ENCODE assay signal across 8 mouse cellular contexts in genomic region chr5:110923336-110923735, GRCm38 (mm10). TPM values are rescaled to one million over a fixed set of nuclear protein-coding genes. Genes with fewer than 3 reads are reported as not detected.
DNase-seq lines count a peak whose midpoint lies in the region; ATAC-seq and TF ChIP-seq lines count a peak whose summit lies in the region.

No protein-coding gene starts in this region.

- intact Hi-C loops in gastrocnemius, adult 2 months (cut with DNase I): loop anchor here (5.0 kb wide), 1 partner anchor 86 kb away; the partner anchor contains the start of genes Chek2 and Hscb
- intact Hi-C loops in gastrocnemius, postnatal 36 days (cut with DNase I): loop anchor here (5.0 kb wide), 1 partner anchor 136 kb away; no protein-coding TSS in a partner anchor

- peak; percentile 65 for TF ChIP-seq CTCF in gastrocnemius, adult 2 months (IDR thresholded peaks at IDR 0.05)
- no peak for TF ChIP-seq CTCF in liver, adult 2 months (IDR thresholded peaks at IDR 0.05; ENCODE audit: low read depth, low read length)

- DNase-seq in gastrocnemius, adult 2 months: no peak
- no peak for DNase-seq in gastrocnemius, postnatal 36 days
- peak; percentile 13 for DNase-seq in liver, adult 2 months (ENCODE audit: extremely low read depth, low read depth, low spot score)
- no peak for DNase-seq in liver, embryonic 11.5 days (ENCODE audit: low spot score)
- peak; percentile 27 for DNase-seq in retina, embryonic 14.5 days (ENCODE audit: low spot score)
- no peak for DNase-seq in spleen, postnatal 14 days (ENCODE audit: low spot score in 2 of 2)
- DNase-seq in urinary bladder, postnatal 14 days (ENCODE audit: low spot score): no peak

- no peaks in the 10 kb centered on the region for H3K4me1 ChIP-seq in liver, adult 2 months (ENCODE audit: control insufficient read depth, insufficient read depth, low read length)
- H3K4me1 ChIP-seq in liver, embryonic 11.5 days (replicated peaks; ENCODE audit: control insufficient read depth, insufficient read depth, low read length): no peaks in the 10 kb centered on the region

- ATAC-seq in liver, embryonic 11.5 days (replicated peaks; ENCODE audit: low FRiP score): no peak
- 0 out of 2 replicates have a peak, but pooled peaks have one; percentile 52 for ATAC-seq in erythroblast, adult 5-6 weeks (replicated peaks; ENCODE audit: low FRiP score, poor library complexity, severe bottlenecking)

- no peaks in the 10 kb centered on the region for H3K36me3 ChIP-seq in liver, adult 2 months (ENCODE audit: control insufficient read depth, insufficient read depth, low read length)
- H3K36me3 ChIP-seq in liver, embryonic 11.5 days (ENCODE audit: control insufficient read depth, insufficient read depth, low read length): no peaks in the 10 kb centered on the region

- 0 out of 2 replicates have a peak overlapping the region, but pooled peaks have one; percentile 32 for H3K27ac ChIP-seq in gastrocnemius, adult 2 months
- no peak overlapping the region for H3K27ac ChIP-seq in liver, adult 2 months (replicated peaks; ENCODE audit: insufficient read depth, low read depth, low read length)
- H3K27ac ChIP-seq in liver, embryonic 11.5 days (ENCODE audit: low read depth, low read length): no peak overlapping the region

- no peak for TF ChIP-seq POLR2A in liver, adult 2 months (IDR thresholded peaks at IDR 0.05; ENCODE audit: extremely low read depth, insufficient read depth, low read length)

- no peak overlapping the region for H3K4me3 ChIP-seq in gastrocnemius, adult 2 months
- no peak overlapping the region for H3K4me3 ChIP-seq in liver, adult 2 months (ENCODE audit: insufficient read depth, low read depth, low read length)
- H3K4me3 ChIP-seq in liver, embryonic 11.5 days (ENCODE audit: low read depth, low read length): no peak overlapping the region

- WGBS in liver, adult 2 months: 20% methylated on average over 1 of the region's 1 CpGs
- WGBS in liver, embryonic 11.5 days: 21% methylated on average over 1 of the region's 1 CpGs

- H3K4me2 ChIP-seq in liver, embryonic 11.5 days: no peak overlapping the region

- H3K79me2 ChIP-seq in liver, adult 2 months (ENCODE audit: control insufficient read depth, insufficient read depth, low read length): no peaks in the 10 kb centered on the region

- no peak overlapping the region for H3K9ac ChIP-seq in liver, adult 2 months (ENCODE audit: low read depth, low read length)
- no peak overlapping the region for H3K9ac ChIP-seq in liver, embryonic 11.5 days (ENCODE audit: low read depth, low read length)

- no peaks in the 10 kb centered on the region for H3K9me3 ChIP-seq in liver, embryonic 11.5 days (ENCODE audit: control insufficient read depth, low read length)

- no peaks in the 10 kb centered on the region for H3K27me3 ChIP-seq in liver, adult 2 months (ENCODE audit: control insufficient read depth, insufficient read depth, low read length)
- H3K27me3 ChIP-seq in liver, embryonic 11.5 days (replicated peaks; ENCODE audit: control insufficient read depth, insufficient read depth, low read length): no peaks in the 10 kb centered on the region

RNA-seq across cellular contexts. Expression of gene Ttc28, which starts 43.7 kb away (rescaled TPM):
- 10 to 100 TPM; 11.9 to 16.6 TPM for total RNA-seq in gastrocnemius, adult 2 months (2021)
- 10 to 100 TPM; 12.6 to 13.9 TPM for total RNA-seq in gastrocnemius, postnatal 36 days (2021)
- total RNA-seq in liver, adult 2 months (2014; rRNA removed): 0.83 and 2.7 TPM in 2 replicates
- polyA plus RNA-seq in liver, adult 2 months (2012; rRNA removed): 0.45 and 0.81 TPM in 2 replicates
- 5.5 and 5.7 TPM in 2 replicates for polyA plus RNA-seq in liver, embryonic 11.5 days (2014; fragmentation: Nextera tagmentation; extraction: Ambion mirVana)
- 0.63 and 2.5 TPM in 2 replicates for total RNA-seq in erythroblast, adult 5-6 weeks (2015; ENCODE audit: low replicate concordance)
- 0.51 and 1.5 TPM in 2 replicates for total RNA-seq in erythroblast, adult 5-6 weeks (2017; ENCODE audit: low replicate concordance)

Comparison
In these comparisons a context has a peak if more than half of its experiments do, and no peak if none do; other contexts are left out.
1. DNase-seq: peak in liver, adult 2 months (single experiment) and retina, embryonic 14.5 days (single experiment); none in gastrocnemius, adult 2 months (single experiment), gastrocnemius, postnatal 36 days (0 of 2), liver, embryonic 11.5 days (single experiment), spleen, postnatal 14 days (0 of 2) and urinary bladder, postnatal 14 days (single experiment).